Mouse (Mus musculus) neural tube, embryonic 10.5 days (tissue): ENCODE results near the gene Dolk.

ENCODE experiments used
- DNase-seq: peaks from one replicate; pipeline ENCODE4 v3.0.0-alpha.2; 2017; ENCODE audit warnings: low spot score; ENCODE audit errors: extremely low spot score

Gene Dolk

DNA sequence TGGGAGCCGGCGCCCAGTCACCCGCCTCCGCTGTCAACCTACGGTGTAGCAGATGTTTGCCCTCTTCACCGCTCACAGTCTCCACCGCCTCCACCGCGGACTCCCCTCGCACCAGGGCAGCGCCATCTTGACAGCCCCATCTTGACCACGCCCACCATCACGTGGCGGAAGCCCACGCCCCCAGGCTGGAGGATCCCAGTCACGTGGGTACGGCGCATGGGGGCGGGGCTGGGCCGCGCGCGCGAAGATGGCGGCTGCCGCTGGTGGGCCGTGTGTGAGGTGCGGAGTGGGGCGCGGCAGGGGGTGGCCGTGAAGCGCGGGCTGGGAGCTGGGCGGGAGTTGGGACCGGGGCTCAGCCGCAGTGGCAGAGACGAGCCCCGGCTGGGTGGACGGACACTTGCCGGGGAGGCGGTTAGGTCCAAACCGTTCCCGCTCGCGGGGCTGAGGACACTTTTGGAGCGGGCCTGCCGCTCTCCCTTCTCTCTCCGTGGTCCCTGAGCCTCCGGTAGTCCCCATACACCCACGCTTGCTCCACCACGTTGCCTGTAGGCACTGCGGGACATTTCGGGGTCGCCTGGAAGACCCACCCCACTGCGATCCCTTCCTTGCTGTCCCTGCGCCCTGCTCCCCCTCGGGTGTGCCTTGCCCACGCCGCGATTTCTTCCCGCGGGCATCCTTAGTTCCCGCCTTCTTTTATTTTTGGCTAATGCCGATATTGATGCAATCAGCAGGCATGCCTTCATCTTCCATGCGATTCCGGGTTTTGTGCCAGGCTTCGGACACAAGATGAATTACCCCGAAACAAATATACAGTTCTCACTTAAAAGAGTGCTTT, at the start of gene Dolk, which contains the start of gene Nup188:
TSS of gene Dolk (minus strand) at position 143 of the 835 bp plus-strand sequence.
TSS of gene Nup188 (plus strand) at position 206 of the 835 bp plus-strand sequence.
- DNase-seq = peak; percentile 99

DNA sequence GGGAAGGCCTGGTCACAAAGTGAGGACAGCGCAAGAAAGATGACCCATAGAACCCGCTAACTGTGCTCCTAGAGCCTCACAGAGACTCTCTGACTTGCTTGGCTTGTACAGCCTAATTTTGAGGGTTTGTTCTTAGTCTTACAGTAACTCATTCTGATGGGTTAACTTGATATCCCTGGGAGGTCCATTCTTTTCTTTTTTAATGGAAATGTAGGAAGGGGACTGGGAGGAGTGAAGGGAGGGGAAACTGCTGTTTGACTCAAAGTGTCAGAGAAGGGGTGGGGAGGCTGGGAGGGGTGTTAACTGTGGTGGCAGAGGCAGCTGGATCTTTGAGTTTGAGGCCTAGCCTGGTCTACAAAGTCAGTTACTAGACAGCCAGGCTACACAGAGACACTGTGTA, 49.2 kb upstream of the Dolk start:
- no peak for DNase-seq

DNA sequence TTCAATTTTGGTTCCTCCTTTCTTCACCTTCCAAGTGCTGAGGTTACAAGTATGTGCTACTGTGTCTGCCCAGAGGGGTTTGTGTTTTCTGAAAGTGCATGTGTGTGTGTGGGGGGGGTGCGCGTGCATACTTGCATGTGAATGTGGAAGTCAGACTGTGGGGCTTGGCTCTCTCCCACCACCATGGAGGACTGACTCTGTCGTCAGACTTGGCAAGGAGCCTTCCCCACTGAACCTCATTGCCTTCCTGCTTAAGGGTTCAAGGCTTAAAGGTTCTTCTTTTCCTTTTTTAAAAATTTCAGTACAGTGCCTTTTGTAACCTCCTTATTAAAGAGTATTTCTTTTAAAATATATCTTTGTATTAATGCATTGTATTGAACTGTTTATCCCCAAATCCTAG, 42.7 kb upstream of the Dolk start:
- no peak for DNase-seq

DNA sequence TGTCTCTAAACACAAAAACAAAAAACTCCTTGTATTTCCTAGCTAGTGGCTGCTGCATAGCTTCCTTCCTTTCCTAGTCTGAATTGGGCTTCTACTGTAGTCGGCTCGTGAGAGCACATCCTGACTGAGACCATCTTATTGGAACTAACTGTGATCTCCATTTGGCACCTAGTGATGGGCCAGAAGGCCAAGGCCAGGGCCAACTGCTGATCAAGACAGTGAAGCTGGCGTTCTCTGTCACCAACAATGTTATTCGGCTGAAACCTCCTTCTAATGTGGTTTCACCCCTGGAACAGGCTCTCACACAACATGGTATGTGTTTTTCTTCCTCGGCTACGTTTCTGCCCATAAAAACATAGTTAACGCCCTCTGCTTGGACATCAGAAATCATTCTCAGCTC, 41.1 kb upstream of the Dolk start:
- no peak for DNase-seq

DNA sequence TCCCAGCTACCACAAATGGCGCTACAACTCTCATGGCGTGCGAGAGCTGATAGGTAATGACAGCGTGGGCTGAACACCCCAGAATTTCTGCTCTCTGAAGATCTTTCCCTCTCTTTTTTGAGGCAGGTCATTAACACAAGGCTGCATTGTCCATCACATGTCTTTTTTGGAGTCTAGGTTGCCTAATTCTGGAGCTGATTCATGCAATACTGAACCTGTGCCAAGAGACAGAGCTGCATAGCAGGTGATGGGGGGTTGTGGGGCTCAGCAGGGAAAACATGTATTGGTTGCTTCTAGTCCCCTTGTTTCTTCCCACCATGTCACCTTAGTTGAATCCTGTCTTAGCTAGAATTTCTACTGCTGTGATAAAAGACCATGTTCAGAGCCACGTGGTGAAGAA, 39.2 kb upstream of the Dolk start:
- DNase-seq = no peak

DNA sequence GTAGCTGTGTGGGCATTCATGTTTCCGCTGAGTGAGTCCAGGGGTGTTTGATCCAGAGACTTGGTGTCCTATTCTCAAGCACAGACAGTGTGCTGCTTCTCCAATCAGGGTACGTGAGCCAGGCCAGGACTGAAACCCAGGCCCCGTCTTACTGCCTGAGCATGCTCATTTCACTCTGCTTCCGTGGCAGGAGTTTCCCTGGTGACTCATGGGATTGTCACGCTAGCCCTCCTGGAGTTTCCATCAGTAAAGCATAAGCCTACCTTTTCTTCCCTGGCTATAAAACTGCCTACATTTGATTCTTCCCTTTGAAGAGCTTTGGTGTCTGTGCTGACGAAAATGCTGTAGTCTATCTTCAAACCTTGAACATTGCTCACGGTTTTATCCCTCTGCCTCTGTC, 37.0 kb upstream of the Dolk start:
- DNase-seq = no peak

DNA sequence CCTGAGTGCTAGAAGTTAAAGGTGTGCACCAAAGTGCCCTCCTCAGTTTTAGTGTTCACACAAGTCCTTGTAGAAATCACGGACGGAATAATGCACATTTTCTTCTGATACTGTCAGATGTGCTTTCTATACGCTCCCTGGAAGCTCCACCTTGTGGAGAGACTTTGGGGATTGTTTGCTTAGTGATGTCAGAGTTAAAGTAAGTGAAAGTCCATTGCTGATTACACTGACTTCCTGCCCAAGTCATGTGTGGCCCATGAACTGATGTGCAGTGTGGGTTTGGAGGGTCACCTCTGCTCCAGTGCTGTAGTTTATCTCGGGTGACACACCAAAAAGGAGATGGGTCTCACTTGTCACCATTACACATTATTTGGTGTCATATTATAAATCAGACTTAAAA, 33.1 kb upstream of the Dolk start:
- no peak for DNase-seq

DNA sequence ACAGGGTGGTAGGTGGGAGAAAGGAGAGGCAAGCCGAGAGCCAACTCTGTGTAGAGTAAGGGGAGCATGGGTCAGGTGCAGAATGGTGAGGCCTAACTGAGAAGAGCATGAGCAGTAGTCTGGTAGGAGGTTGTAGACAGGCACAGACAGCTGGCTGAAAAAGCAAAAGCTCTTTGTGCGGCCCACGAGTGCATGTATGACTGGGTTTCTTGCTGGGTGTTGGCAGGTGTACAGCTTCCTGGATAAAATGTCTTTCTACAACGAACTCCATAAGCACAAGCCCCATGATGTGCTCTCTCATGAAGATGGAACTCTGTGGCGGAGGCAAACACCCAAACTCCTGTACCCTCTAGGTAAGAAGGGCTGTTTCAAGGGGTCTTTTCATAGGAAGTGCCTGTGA, 30.8 kb upstream of the Dolk start:
- DNase-seq = no peak

DNA sequence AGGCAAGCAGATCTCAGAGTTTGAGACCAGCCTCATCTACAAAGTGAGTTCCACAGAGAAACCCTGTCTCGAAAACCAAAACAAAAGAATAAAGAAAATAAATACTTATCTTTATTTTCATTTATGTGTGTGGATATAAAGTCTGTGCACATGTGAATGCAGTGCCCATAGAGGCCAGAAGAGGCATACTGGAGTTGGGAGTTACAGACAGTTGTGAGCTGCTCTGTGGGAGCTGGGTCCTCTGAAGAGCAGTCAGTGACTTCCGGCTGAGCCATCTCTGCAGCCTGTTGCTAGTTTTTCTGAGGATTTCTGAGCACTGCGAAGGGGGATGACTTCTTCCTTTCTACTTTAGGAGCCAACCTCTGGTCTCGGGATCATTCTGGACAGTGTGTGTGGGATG, 30.0 kb upstream of the Dolk start:
- DNase-seq = no peak

DNA sequence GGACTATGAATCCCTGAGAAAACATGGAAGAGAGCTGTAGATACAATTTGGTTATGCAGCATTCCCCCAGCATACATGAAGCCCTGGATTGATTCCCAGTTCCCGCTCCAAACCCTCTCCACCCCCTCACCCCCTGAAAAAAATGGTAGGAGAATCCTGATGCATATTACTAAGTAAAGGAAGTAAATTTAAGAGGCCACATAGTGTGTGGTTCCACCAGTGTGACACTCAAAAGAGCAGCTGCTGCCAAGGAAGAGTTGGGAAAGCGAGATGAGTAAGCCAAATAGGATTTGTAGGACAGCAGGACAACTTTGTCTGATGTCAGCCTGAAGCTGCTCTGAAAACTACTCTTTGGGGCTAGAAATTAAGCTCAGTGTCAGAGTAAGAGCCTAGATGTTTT, 25.3 kb upstream of the Dolk start:
- no peak for DNase-seq

DNA sequence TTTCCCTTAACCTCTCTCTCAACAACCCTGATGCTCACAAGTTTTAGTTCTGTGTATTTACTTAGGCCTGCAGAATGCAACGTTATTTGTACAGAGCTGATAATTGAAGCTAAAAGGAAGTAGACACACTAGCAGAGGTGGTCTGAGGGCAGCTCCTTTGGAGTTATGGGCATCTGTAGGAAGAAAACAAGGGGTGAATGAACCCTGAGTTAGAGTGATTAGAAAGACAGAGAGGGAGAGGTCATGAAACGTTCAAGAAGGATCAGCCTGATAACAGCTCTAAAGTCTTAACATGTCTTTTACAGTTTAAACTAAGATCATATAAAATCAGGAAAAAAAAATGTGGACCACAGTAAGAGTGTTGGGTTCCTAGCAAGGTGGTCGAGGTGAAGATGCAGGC, 23.2 kb upstream of the Dolk start:
- DNase-seq = no peak

DNA sequence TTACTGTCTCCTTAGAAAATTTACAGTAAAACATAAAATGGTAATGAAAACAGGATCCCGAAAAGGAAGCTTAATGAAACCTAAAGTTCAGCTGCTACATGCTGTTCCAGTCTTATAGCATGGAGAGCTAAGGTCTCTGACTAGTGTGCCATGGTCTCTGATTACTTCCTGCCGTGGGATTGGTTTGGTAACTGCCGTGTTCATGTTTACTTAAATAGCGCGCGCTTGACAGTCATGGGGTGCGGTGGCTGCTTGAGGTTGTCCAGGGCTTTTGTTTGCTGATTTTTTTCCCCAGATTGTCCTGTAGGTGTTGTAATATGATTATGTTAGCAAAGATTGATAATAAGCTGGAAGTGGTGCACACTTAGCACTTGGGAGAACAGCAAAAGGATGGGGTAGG, 20.0 kb upstream of the Dolk start:
- DNase-seq = no peak

DNA sequence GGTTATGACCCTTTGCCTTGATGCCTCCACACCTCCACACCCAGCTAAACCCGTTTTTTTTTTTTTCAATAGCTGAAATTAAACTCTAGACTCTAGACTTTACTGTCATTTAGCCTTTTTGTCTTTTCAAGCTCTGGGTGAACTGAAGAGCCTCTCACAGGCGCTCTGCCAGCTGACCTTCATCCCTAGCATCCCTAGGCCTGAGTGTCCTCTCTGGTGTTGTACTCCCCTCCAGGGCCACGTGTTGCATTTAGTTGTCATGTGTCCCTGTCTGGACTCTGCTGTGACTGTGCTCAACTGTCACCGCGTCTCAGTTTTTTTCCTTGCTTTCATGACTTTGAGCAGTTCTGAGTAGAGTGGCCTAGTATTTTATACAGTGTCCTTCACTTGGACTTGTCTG, 13.8 kb upstream of the Dolk start:
- DNase-seq = no peak

DNA sequence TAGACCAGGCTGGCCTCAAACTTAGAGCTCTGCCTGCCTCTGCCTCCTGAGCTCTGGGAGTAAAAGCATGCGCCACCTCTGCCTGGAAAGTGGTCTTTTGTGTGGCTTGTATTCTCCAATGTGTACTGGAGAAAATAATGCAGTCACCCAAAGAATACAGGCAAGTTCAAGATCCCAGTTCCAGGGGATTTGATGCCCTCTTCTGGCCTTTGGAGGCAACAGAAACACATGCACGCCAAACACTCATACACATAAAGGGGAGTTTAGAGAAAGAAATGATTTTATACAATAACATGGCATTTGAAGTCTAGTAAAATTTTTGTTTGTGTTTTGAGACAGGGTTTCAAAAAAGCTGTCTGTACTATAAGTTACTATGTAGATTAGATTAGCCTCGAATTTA, 13.4 kb upstream of the Dolk start:
- DNase-seq = no peak

DNA sequence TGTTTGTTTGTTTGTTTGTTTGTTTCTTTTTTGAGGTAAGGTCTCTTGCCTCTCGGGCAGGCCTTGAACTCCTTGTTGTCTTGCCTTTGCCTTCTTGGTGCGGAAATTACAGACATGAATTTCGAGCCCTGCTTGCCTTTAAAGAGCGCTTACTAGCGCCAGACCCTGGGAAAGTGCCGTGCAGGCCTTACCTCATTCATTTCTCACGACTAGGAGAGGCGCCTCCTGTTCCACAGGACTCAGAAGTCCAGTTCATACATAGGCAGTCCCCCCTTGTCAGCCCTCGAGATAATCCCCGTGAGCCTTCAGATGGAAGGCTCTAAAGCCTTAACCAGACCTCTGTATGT, 866 bp upstream of the Dolk start:
- DNase-seq = peak; percentile 41

DNA sequence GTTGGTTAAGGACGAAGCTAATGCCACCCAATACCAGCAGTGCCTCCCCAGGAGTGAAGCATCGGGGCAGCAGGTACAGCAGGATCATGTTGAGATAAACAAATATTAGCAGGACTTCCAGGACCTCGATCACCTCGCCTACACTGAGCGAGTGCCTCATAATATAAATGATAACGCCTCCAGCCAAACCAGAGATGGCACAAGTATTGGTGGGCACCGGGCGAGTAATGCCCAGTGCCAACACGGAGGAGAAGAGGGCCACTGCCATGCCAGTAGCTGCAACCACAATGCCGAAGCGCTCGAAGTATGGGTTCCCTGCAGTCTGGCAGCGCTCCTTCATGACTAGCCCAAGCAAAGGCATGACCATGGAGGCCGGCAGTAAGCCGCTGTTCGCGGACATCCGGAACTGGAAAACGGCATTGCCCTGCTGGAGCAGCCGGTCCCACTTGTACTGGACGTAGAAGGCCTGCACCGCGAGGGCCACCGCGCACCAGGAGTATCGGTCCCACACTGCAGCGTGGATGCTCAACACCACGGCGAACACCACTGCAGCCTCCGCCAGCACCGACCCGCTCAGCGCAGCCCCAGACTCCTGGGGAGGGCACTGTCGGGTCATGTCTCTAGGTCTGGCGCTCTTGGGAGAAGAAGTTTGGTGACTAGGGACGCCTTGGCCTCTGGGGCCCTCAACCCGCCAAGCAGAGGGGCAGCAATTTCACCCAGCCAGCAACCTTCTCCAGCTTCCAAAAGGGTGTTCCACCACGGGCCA, 535 bp downstream of the Dolk start:
- no peak for DNase-seq

DNA sequence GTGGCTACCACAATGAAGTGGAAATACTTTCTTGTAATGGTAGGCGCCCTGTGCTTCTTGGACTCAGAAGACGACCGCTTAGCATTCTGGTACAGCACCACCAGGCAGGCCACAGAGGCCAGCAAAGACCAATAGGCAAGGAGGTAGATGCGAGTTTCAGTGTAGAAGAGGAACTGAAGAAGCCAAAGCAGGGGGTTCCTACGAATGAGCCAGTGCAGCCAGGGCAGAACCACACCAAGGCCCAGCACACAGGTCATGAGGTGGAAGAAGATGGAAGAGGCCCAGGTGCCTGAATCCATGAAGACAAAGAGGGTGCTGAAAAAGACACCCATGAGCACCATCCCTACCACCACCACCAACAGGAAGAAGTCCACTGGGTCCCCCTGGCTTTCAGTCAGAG, 1.1 kb downstream of the Dolk start:
- no peak for DNase-seq

DNA sequence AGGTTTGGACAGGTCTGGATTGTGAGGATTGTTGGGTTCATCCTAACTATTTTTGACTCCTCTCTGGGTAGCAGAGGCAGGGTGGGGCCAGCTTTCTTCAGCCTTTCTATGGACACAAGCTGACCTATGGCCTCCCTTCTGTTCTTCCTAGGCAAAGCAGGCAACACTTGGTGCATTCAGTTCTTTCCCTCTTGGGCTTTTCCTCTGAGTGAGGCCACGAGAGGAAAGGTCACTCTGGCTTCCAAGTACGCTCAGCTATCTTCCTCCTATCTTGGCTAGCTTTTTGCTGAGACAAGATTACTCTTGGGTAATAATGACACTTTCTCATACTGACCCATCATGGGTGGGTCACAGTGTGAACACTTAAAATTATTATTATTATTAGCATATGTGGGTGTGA, 2.9 kb downstream of the Dolk start:
- no peak for DNase-seq

DNA sequence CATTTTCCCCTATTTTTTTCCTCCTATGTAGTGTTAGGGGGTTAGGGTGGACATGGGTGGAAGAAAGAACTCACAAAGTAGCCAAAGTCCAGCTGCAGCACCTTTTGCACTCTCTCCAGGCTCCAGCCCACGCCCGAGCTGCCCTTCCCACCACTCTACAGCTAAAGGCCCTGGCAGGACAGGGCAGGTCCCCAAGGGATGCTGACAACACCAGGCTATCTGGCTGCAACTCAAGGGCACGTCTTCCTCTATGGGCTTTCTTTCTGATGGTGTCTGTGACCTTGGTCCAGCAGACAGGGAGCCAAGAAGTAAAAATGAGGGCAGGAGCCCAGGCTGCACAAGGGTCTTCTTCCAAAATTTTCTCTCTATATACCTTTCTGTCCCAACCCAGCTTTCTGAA, 4.5 kb downstream of the Dolk start:
- DNase-seq = no peak

DNA sequence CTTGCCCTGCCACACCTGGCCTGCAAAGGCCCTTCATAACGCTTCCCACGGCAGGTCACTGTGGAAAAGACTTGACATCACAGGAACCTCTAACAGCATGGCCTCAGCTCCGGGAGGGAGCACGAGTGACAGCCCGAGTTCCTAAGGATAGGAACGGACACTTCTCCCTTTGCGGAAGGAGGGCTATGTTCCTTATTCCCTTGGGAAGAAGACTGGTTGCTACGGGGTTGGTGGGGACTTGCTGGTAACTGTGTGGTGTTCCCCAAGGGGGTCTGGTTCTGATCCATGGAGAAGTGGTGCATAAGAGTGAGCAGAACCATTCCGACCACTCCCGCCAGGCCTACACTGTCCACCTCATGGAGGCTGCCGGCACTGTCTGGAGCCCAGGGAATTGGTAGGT, 5.4 kb downstream of the Dolk start, which contains the start of gene Gm28038:
TSS of gene Gm28038 (plus strand) at position 301 of the 400 bp plus-strand sequence.
- no peak for DNase-seq

DNA sequence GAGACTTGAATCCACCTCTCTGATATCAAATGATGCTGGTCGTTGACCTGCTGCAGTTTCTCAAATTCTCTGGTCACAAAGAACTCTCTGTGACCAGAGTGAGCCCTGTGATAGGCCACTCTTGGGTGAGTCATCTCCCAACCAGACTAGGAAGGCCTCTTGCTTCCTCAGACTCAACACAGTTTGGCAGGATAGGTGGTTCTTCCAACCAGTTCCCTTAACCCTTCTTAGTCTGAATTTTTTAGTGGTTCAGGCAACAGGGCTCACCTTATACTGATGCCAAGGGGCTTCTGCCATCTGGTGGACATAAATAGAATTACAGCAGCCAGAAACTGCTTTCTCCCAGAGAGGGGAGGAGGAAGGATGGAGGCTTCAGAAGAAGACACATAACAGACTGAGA, 16.0 kb downstream of the Dolk start:
- DNase-seq = peak; percentile 42

DNA sequence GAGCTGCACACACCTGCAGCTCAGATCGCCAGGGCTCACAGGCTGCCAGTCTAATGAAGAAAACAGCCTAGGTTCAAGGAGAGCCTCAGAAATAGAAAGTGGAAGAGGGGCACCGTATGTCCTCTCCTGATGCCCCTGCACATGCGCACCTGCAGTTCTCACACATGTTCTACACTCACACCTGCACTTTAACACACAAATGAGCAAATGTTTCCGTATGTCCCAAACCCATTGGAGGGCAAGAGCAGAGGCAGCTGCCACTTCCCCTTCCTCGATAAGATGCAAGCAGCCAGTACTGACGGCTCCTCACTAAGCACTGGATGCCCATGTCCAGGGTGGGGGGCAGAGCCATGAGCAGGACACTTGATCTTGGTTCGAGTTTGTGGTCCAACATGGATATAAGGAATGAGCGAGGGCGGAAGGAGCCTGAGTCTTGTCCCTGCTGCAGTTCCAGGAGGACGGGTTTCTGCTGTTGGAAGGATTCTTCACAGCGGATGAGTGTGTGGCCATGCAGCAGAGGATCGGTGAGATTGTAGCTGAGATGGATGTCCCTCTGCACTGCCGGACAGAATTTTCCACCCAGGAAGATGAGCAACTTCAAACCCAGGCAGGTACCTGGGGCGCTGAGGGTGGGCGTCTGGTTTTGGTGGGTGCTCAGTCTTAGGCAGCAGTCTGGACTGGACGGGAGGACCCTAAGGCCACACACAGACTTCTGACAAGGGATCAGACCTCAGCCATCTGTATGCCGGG, 16.7 kb downstream of the Dolk start:
- no peak for DNase-seq
